Mouse (Mus musculus) C2C12 (cell line): ENCODE measurements at regions not wholly inside any gene's neighbourhood (a gene's known extent, or its start where the extent isn't known, plus 50 kb on each side); places are given as distances from the start of the nearest gene placed in this dataset.

Source experiments
- H3K27me3 ChIP-seq: one replicate; pipeline ENCODE4 v1.6.1; 2011; ENCODE audit not compliant: control insufficient read depth, insufficient read depth, insufficient read length
- H3K36me3 ChIP-seq: one replicate; pipeline ENCODE4 v1.6.1; 2011; ENCODE audit not compliant: control insufficient read depth, insufficient read depth
- H3K4me3 ChIP-seq: one replicate; pipeline ENCODE4 v1.5.1; 2011; ENCODE audit warnings: mild to moderate bottlenecking, control low read depth; ENCODE audit not compliant: poor library complexity, insufficient read depth, severe bottlenecking
- H3K79me2 ChIP-seq: one replicate; pipeline ENCODE4 v1.6.1; 2011; ENCODE audit not compliant: control insufficient read depth, insufficient read depth
- H3K79me3 ChIP-seq: one replicate; pipeline ENCODE4 v1.6.1; 2011; ENCODE audit warnings: low read depth, control low read depth
- H3ac ChIP-seq: one replicate; pipeline ENCODE3; 2011; ENCODE audit warnings: low read depth; ENCODE audit not compliant: control insufficient read depth, insufficient read length
- CEBPB ChIP-seq: IDR thresholded peaks from one replicate; pipeline ENCODE4 v1.6.1; 2011; ENCODE audit warnings: low read depth, mild to moderate bottlenecking, control low read depth, moderate library complexity
- CTCF ChIP-seq: IDR thresholded peaks from one replicate; pipeline ENCODE4 v1.5.1; 2011; ENCODE audit not compliant: control insufficient read depth, insufficient read depth, insufficient read length
- FOSL1 ChIP-seq: IDR thresholded peaks from one replicate; pipeline ENCODE4 v1.8.0; 2011; ENCODE audit warnings: mild to moderate bottlenecking, low read length; ENCODE audit not compliant: poor library complexity, insufficient read depth, severe bottlenecking
- MAX ChIP-seq: IDR thresholded peaks from one replicate; pipeline ENCODE4 v1.6.1; 2011; ENCODE audit warnings: mild to moderate bottlenecking, control low read depth
- MYOD1 ChIP-seq: IDR thresholded peaks from one replicate; pipeline ENCODE4 v1.6.1; 2011; ENCODE audit warnings: low read depth; ENCODE audit not compliant: control insufficient read depth, insufficient read length
- MYOG ChIP-seq: IDR thresholded peaks from one replicate; pipeline ENCODE4 v1.6.1; 2011; ENCODE audit not compliant: control insufficient read depth, insufficient read length; ENCODE audit errors: extremely low read depth
- USF1 ChIP-seq: IDR thresholded peaks from one replicate; pipeline ENCODE4 v1.6.1; 2011; ENCODE audit warnings: low read depth, mild to moderate bottlenecking, control low read depth, moderate library complexity

DNA sequence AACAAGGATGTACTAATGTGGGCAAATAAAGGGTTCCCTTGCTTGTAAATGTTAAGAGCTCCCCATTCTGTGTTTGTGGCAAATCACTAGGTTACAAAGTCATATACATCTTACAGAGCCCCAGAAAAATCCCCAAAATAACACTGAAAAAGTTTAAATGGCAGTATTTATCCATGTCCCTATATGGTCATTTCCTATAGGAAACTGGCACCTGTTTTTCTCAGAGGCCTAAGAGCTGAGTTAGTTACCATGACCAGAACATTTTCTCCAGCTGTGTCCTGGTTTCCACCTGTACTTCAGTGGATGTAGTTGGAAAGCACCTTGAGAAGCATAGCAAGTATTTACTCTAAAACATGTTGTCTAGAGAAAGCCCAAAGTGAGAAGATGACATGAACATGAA, 434.5 kb upstream of the Mef2c start:
- Histone ChIP-seq H3K4me3 (no peak overlapping the region), H3K79me3 (no peaks in the 10 kb centered on the region), H3K36me3 (no peaks in the 10 kb centered on the region), H3ac (no peak overlapping the region), H3K79me2 (no peaks in the 10 kb centered on the region), H3K27me3 (no peaks in the 10 kb centered on the region)
- TF ChIP-seq FOSL1 (no peak), USF1 (no peak), CTCF (no peak), MAX (no peak), MYOD1 (no peak), CEBPB (no peak), MYOG (no peak)

DNA sequence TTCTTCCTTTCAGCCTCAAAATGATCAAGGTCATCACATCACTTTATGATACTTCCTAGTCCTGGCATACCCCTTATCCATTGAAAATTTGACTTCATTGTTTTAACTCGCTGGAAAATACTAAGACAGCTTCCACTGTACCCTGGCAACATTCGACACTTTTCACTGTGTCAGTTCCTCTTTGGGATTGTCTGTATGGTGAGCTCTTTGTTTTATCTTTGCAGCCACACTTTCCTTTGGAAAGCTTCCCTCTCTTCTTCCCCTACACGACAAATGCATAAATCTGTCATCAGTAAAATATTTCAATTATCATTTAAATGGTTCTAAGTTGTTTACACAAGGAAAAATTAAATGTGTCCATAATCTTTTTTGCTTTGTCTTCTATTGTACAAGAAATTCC, 431.8 kb upstream of the Mef2c start:
- TF ChIP-seq FOSL1: no peak
- TF ChIP-seq MYOD1: no peak
- no peak for TF ChIP-seq USF1
- no peak for TF ChIP-seq CEBPB
- TF ChIP-seq MAX: no peak
- Histone ChIP-seq H3K4me3 (no peak overlapping the region), H3K36me3 (no peaks in the 10 kb centered on the region), H3ac (no peak overlapping the region), H3K79me2 (no peaks in the 10 kb centered on the region), H3K27me3 (no peaks in the 10 kb centered on the region), H3K79me3 (no peaks in the 10 kb centered on the region)

DNA sequence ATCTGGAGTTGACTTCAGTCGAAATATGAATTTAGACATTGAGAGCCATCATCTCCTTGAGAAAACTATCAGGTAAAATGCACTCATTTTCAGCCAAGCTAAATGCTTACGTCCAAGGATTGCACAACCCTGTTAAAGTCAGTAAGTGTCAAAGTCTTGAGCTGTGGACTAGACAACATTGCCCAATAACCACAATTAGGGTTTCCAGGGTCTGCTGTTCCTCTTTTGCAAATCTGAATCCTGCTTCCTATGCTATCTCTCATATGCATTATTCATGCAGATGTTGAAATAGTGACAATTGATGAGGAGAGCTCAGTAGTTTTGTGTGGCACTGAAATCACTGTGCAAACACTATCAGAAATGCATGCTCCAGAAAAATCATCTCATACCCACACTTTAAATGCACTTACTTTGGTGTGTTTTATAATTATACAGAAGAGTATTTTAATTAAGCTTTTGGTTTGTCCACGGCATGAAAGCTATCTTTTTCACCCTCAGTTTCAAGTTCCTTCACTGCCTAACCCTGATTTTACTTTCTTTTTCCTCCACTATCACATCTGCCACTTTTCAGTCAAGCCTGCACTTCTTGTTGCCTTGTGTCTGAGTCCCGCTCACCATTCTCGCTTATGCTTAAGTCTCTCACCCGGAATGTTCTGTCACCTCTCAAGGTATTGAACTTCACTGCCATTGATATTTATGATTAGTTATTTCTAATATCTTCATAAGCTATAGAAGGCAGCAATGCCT, 429.4 kb upstream of the Mef2c start:
- Histone ChIP-seq H3K79me3 (no peaks in the 10 kb centered on the region), H3K4me3 (no peak overlapping the region), H3ac (no peak overlapping the region), H3K36me3 (no peaks in the 10 kb centered on the region), H3K79me2 (no peaks in the 10 kb centered on the region), H3K27me3 (no peaks in the 10 kb centered on the region)
- TF ChIP-seq MYOG: no peak
- no peak for TF ChIP-seq MAX
- no peak for TF ChIP-seq CTCF
- no peak for TF ChIP-seq CEBPB
- TF ChIP-seq MYOD1: no peak
- TF ChIP-seq USF1: no peak
- no peak for TF ChIP-seq FOSL1

DNA sequence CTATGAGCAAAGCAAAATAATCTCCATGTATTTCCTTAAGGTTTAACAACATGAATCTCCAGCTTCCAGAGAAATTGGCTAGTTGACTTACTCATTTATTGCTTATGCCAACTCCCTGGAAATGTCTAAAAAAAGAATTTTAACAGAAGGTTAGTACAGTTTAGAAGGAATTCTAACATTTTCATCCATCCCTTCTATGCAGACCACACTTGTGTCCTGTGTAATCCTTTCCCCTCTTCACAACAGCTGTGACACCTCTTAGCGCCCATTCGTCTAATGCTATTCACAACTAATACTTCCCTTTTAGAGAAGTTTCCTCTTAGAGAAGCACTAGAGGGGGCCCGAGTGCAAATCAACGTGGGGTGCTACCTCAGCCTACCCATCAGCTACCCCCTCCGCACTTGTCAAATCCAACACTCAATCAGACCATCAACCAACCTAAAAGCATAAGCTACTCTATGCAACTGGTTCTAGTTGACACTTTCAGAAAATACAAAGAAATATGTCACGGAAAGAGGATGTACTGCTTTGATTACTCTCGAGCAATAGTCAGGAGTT, 428.4 kb upstream of the Mef2c start:
- H3K36me3 ChIP-seq: no peaks in the 10 kb centered on the region

DNA sequence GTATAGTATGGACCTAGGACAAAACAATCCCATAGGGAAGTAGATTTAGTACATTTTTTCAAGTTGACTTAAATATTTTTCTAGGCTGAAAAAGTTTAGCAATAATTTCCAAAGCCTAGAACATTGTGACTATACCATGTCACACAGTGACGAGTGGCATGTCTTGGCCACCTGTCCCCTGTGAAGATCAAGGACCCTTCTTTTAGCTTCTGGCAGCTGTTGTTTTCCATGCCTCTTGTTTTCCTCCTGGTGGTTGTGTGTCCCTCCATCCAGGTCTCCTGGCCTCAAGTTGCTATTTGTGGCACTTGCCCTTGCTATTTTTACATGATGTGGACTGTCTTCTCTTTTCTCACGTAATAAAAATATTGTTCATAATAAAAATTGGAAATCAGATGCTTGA, 427.2 kb upstream of the Mef2c start:
- Histone ChIP-seq H3K36me3 (no peaks in the 10 kb centered on the region), H3ac (no peak overlapping the region), H3K79me3 (no peaks in the 10 kb centered on the region), H3K27me3 (no peaks in the 10 kb centered on the region), H3K79me2 (no peaks in the 10 kb centered on the region), H3K4me3 (no peak overlapping the region)
- TF ChIP-seq MYOD1 (no peak), MYOG (no peak), CTCF (no peak), MAX (no peak), USF1 (no peak), FOSL1 (no peak), CEBPB (no peak)

More for the DNA sequence above, 428.4 kb upstream of the Mef2c start:
- Histone ChIP-seq H3K27me3 (no peaks in the 10 kb centered on the region), H3K79me3 (no peaks in the 10 kb centered on the region), H3K4me3 (no peak overlapping the region), H3K79me2 (no peaks in the 10 kb centered on the region), H3ac (no peak overlapping the region)
- TF ChIP-seq MYOD1: no peak
- no peak for TF ChIP-seq MYOG
- no peak for TF ChIP-seq FOSL1
- TF ChIP-seq CTCF: no peak
- no peak for TF ChIP-seq USF1
- no peak for TF ChIP-seq CEBPB
- TF ChIP-seq MAX: no peak

DNA sequence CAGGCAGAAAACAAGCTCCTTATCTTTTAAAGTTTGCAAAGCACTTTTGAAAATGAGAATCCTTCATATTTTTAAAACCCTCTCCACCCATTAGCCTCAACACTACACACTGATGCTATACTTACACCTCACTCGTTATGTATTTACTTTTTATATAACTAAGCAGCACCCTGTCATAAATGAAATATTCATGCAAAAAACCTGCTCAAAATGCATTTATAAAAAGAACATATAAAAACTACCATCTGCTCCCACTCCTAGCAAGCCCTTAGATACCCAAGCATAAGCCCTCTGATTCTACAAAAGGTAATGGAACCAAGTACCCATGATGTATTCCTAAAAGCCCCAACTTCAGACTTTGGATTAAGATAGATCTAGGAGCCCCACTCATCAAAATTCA, 426.7 kb upstream of the Mef2c start:
- no peak overlapping the region for H3K4me3 ChIP-seq
- no peak overlapping the region for H3ac ChIP-seq
- no peak for TF ChIP-seq MYOD1
- TF ChIP-seq CTCF: no peak
- no peaks in the 10 kb centered on the region for H3K79me2 ChIP-seq
- no peaks in the 10 kb centered on the region for H3K79me3 ChIP-seq
- H3K36me3 ChIP-seq: no peaks in the 10 kb centered on the region
- no peaks in the 10 kb centered on the region for H3K27me3 ChIP-seq
